Mouse (Mus musculus): ENCODE results near the gene Polr3c.
A peak's percentile ranks its signal among the peaks of the same experiment; 100 is the strongest.

- TF ChIP-seq CTCF (IDR thresholded peaks at IDR 0.05; ENCODE audit: low read depth, low read length) (no peak), POLR2A (IDR thresholded peaks at IDR 0.05; ENCODE audit: insufficient read depth, low read length) (peak; percentile 21), EP300 (IDR thresholded peaks at IDR 0.05; ENCODE audit: insufficient read depth, low read depth, low read length) (no peak)
Observed at GRCm38 (mm10) chr3:96727343-96727827, at the start of gene Polr3c, which contains the start of gene Rnf115.
